16 mouse cellular contexts compared by ENCODE assay signal in genomic region chr12:28288376-28288896, GRCm38 (mm10).
A peak's percentile ranks its signal among the peaks of the same experiment; 100 is the strongest.
DNase-seq lines count a peak whose midpoint lies in the region; ATAC-seq and TF ChIP-seq lines count a peak whose summit lies in the region.
"Had no signal": no experiment of that assay in that cellular context is flagged by ENCODE, and none has a peak within 500 bp of the region (broad histone marks: within the 10 kb centered on the region; RNA-seq: fewer than 3 reads in every experiment).

No protein-coding gene starts in this region.

- ATAC-seq in forebrain, embryonic 14.5 days, result peak; percentile 58; the same call in 1 of the 2 replicates
- no peak for ATAC-seq in forebrain, postnatal 0 days
- peak; percentile 52 for ATAC-seq in forebrain, embryonic 16.5 days
- no peak for ATAC-seq in forebrain, embryonic 11.5 days (replicated peaks; ENCODE audit: low FRiP score)

- no peak for TF ChIP-seq CTCF in forebrain, postnatal 0 days (IDR thresholded peaks at IDR 0.05; ENCODE audit: low read depth)
- no peak for TF ChIP-seq CTCF in brain, embryonic 14.5 days (IDR thresholded peaks at IDR 0.05; ENCODE audit: borderline replicate concordance, extremely low read depth, insufficient read depth, insufficient read length)

- peak; percentile 59 for DNase-seq in forebrain, embryonic 14.5 days (ENCODE audit: low spot score)
- DNase-seq in forebrain, postnatal 0 days, result no peak
- DNase-seq in forebrain, embryonic 11.5 days (ENCODE audit: low spot score), result no peak
- DNase-seq in brain, embryonic 14.5 days (ENCODE audit: low read depth), result peak; percentile 73
- DNase-seq in hindbrain, embryonic 10.5 days (ENCODE audit: low spot score), result no peak
- DNase-seq: adrenal gland, adult 2 months; adrenal gland, postnatal 10 days; adrenal gland, postnatal 25 days; cerebellum, adult 11-12 months; cerebellum, adult 2 months; cerebellum, adult 9-10 months; cerebellum, postnatal 10 days; cerebellum, postnatal 25 days had no signal

- no peak overlapping the region for H3K4me3 ChIP-seq in forebrain, embryonic 14.5 days (ENCODE audit: low read depth, low read length)
- no peak overlapping the region for H3K4me3 ChIP-seq in forebrain, postnatal 0 days (ENCODE audit: low read depth, low read length)
- no peak overlapping the region for H3K4me3 ChIP-seq in forebrain, embryonic 16.5 days (replicated peaks; ENCODE audit: low read length)
- no peak overlapping the region for H3K4me3 ChIP-seq in forebrain, embryonic 11.5 days (ENCODE audit: low read depth, low read length)
- H3K4me3 ChIP-seq in hindbrain, embryonic 10.5 days, result no peak overlapping the region
- H3K4me3 ChIP-seq: embryonic facial prominence, embryonic 10.5 days; embryonic facial prominence, embryonic 12.5 days had no signal

- H3K4me2 ChIP-seq in forebrain, embryonic 14.5 days (ENCODE audit: low read length), result no peak overlapping the region
- no peak overlapping the region for H3K4me2 ChIP-seq in forebrain, postnatal 0 days (ENCODE audit: low read depth)
- H3K4me2 ChIP-seq in forebrain, embryonic 16.5 days (ENCODE audit: low read length), result no peak overlapping the region
- no peak overlapping the region for H3K4me2 ChIP-seq in forebrain, embryonic 11.5 days (ENCODE audit: low read depth, low read length, severe bottlenecking)
- H3K4me2 ChIP-seq: embryonic facial prominence, embryonic 12.5 days had no signal

- no peaks in the 10 kb centered on the region for H3K36me3 ChIP-seq in forebrain, embryonic 14.5 days (ENCODE audit: control insufficient read depth, insufficient read depth, low read length)
- no peaks in the 10 kb centered on the region for H3K36me3 ChIP-seq in forebrain, postnatal 0 days (ENCODE audit: insufficient read depth)
- H3K36me3 ChIP-seq in forebrain, embryonic 16.5 days (ENCODE audit: control insufficient read depth, insufficient read depth), result no peaks in the 10 kb centered on the region
- H3K36me3 ChIP-seq in forebrain, embryonic 11.5 days (ENCODE audit: control insufficient read depth, insufficient read depth, low read length), result no peaks in the 10 kb centered on the region
- no peaks in the 10 kb centered on the region for H3K36me3 ChIP-seq in hindbrain, embryonic 10.5 days
- H3K36me3 ChIP-seq: embryonic facial prominence, embryonic 10.5 days; embryonic facial prominence, embryonic 12.5 days had no signal

- no peaks in the 10 kb centered on the region for H3K27me3 ChIP-seq in forebrain, embryonic 14.5 days (replicated peaks; ENCODE audit: control insufficient read depth, insufficient read depth, low read length)
- no peaks in the 10 kb centered on the region for H3K27me3 ChIP-seq in forebrain, postnatal 0 days (ENCODE audit: insufficient read depth, low read length)
- H3K27me3 ChIP-seq in forebrain, embryonic 16.5 days (replicated peaks; ENCODE audit: control insufficient read depth, insufficient read depth, low read length), result no peaks in the 10 kb centered on the region
- no peaks in the 10 kb centered on the region for H3K27me3 ChIP-seq in forebrain, embryonic 11.5 days (ENCODE audit: control insufficient read depth, insufficient read depth, low read length)
- no peaks in the 10 kb centered on the region for H3K27me3 ChIP-seq in hindbrain, embryonic 10.5 days (ENCODE audit: insufficient read depth, poor library complexity, severe bottlenecking)
- H3K27me3 ChIP-seq: embryonic facial prominence, embryonic 12.5 days had no signal

- H3K4me1 ChIP-seq in forebrain, embryonic 14.5 days (ENCODE audit: control insufficient read depth, insufficient read depth, low read length), result no peaks in the 10 kb centered on the region
- H3K4me1 ChIP-seq in forebrain, postnatal 0 days (ENCODE audit: insufficient read depth), result no peaks in the 10 kb centered on the region
- no peaks in the 10 kb centered on the region for H3K4me1 ChIP-seq in forebrain, embryonic 16.5 days (replicated peaks; ENCODE audit: control insufficient read depth, insufficient read depth, low read length)
- H3K4me1 ChIP-seq in forebrain, embryonic 11.5 days (replicated peaks; ENCODE audit: control insufficient read depth, insufficient read depth, low read length), result no peaks in the 10 kb centered on the region
- no peaks in the 10 kb centered on the region for H3K4me1 ChIP-seq in hindbrain, embryonic 10.5 days (replicated peaks)
- H3K4me1 ChIP-seq: embryonic facial prominence, embryonic 10.5 days; embryonic facial prominence, embryonic 12.5 days had no signal

- no peaks in the 10 kb centered on the region for H3K9me3 ChIP-seq in forebrain, embryonic 14.5 days (replicated peaks; ENCODE audit: control insufficient read depth, low read length)
- no peaks in the 10 kb centered on the region for H3K9me3 ChIP-seq in forebrain, postnatal 0 days (ENCODE audit: low read length)
- no peaks in the 10 kb centered on the region for H3K9me3 ChIP-seq in forebrain, embryonic 16.5 days (ENCODE audit: control insufficient read depth, low read length)
- H3K9me3 ChIP-seq in forebrain, embryonic 11.5 days (ENCODE audit: control insufficient read depth, low read length), result no peaks in the 10 kb centered on the region
- no peaks in the 10 kb centered on the region for H3K9me3 ChIP-seq in hindbrain, embryonic 10.5 days
- H3K9me3 ChIP-seq: embryonic facial prominence, embryonic 10.5 days; embryonic facial prominence, embryonic 12.5 days had no signal

- H3K27ac ChIP-seq in forebrain, embryonic 14.5 days (ENCODE audit: low read depth, low read length), result no peak overlapping the region; the same call in 1 of the 2 replicates
- H3K27ac ChIP-seq in forebrain, postnatal 0 days (ENCODE audit: low read depth, low read length), result no peak overlapping the region
- H3K27ac ChIP-seq in forebrain, embryonic 16.5 days (ENCODE audit: low read length), result peak overlapping the region; percentile 10; the same call in 1 of the 2 replicates
- H3K27ac ChIP-seq in forebrain, embryonic 11.5 days (ENCODE audit: low read depth, low read length), result no peak overlapping the region
- no peak overlapping the region for H3K27ac ChIP-seq in hindbrain, embryonic 10.5 days
- H3K27ac ChIP-seq: embryonic facial prominence, embryonic 10.5 days; embryonic facial prominence, embryonic 12.5 days had no signal

- no peak for TF ChIP-seq POLR2A in brain, embryonic 14.5 days (IDR thresholded peaks at IDR 0.05; ENCODE audit: borderline replicate concordance, extremely low read depth, insufficient read depth, insufficient read length, poor library complexity, severe bottlenecking)

- no peak overlapping the region for H3K9ac ChIP-seq in forebrain, embryonic 14.5 days (ENCODE audit: low read length)
- no peak overlapping the region for H3K9ac ChIP-seq in forebrain, postnatal 0 days
- H3K9ac ChIP-seq in forebrain, embryonic 16.5 days (replicated peaks; ENCODE audit: low read depth, low read length), result no peak overlapping the region
- no peak overlapping the region for H3K9ac ChIP-seq in forebrain, embryonic 11.5 days (ENCODE audit: low read length)
- H3K9ac ChIP-seq: embryonic facial prominence, embryonic 12.5 days had no signal

- WGBS in forebrain, embryonic 14.5 days, result 38% methylated on average over 5 of the region's 5 CpGs
- WGBS in forebrain, postnatal 0 days, result 36% methylated on average over 5 of the region's 5 CpGs
- 37% methylated on average over 5 of the region's 5 CpGs for WGBS in forebrain, embryonic 16.5 days
- 79% methylated on average over 5 of the region's 5 CpGs for WGBS in forebrain, embryonic 11.5 days
- 86% methylated on average over 5 of the region's 5 CpGs for WGBS in hindbrain, embryonic 10.5 days

Comparison
In these comparisons a context has a peak if more than half of its experiments do, and no peak if none do; other contexts are left out.
1. ATAC-seq: peak in forebrain, embryonic 14.5 days (single experiment) and forebrain, embryonic 16.5 days (single experiment); none in forebrain, postnatal 0 days (single experiment) and forebrain, embryonic 11.5 days (single experiment).
2. DNase-seq: peak in forebrain, embryonic 14.5 days (single experiment) and brain, embryonic 14.5 days (single experiment); none in forebrain, postnatal 0 days (single experiment), forebrain, embryonic 11.5 days (single experiment) and hindbrain, embryonic 10.5 days (single experiment).